Mouse (Mus musculus) embryo, embryonic 9.5 days (tissue): ENCODE data around the gene Pigz.

Source experiments
- DNase-seq: peaks from one replicate; pipeline ENCODE4 v3.0.0-alpha.2; 2017; ENCODE audit errors: extremely low spot score

The Pigz gene

GRCm38 (mm10) chr16:31933751-31934549, at the start of gene Pigz:
Pigz (plus strand) TSS chr16:31933851.
- DNase-seq, result peak; percentile 35

DNA sequence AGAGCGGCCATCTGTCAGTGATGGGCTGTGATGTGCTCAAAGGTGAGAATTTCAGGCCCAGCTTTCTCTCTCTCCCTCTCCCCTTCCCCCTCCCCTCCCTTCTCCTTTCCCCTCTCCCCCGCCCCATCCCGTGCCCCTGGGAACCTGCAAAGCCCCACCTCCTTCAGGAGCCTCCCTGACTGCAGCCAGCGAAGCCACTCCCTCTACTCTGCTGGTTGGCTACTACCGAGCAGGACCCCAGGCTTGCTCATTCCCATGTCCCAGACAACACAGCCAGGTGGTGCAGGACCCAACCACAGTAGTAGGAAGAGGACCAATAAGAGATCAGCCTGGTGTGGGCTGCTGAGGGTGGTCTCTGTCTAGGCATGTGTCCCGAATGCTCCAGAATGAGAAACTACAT, 49.7 kb upstream of the Pigz start:
- peak; percentile 28 for DNase-seq

DNA sequence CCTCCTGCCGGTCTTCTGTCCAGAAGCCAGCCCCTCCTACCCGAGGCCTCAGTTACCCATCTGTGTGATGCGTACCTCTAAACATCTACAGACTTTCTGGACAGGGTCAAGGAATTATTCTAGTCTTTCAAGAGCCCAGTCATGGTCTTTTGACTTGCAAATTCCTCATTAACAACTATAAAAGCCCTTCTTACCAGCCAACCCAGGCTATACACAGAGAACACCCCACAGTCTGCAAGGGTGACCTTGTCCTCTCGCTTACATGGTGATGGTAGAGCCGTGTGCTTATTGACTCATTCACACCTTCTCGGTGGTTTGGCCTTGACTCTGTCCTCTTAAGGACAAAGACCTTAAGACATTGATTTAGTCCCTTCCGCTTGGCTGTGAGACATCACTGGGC, 42.7 kb upstream of the Pigz start:
- no peak for DNase-seq

DNA sequence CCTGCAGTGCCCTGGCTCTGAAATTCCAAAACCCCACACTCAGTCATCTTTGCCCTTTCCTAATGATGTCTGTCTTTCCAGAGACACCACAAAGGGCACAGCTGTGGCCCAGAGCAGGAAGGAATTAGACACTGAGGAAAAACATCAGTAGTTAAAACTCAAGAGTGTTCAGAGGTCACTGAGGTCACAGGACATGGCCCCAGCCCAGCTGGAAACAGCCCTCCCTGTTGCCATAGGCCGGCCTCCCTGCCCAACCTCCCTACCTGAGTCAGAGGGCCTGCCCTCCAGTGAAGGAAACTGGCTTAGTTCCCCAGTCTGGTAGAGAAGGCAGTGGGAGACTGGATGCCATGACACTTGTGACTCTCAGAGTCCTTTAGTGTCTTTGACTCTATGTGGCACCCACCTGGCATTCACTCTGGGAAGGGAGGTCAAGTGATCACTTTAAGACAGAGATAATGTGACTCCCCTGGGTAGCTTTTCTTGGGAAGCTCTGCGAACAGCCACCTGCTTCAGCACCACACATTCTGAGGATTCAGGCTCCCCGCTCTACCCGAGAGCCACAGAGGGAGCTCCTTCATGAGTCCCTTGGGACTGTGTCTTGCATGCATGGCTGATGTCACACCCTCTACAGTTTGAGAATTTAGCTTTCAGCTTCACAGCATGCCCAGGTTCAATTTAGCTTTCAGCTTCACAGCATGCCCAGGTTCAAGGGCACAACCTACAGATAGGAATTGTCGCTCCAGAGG, 40.1 kb upstream of the Pigz start:
- DNase-seq, result peak; percentile 51

- DNase-seq, result peak; percentile 77
Observed at GRCm38 (mm10) chr16:31896971-31897774, 36.5 kb upstream of the Pigz start.

GRCm38 (mm10) chr16:31898546-31899326, 34.9 kb upstream of the Pigz start:
- no peak for DNase-seq

DNA sequence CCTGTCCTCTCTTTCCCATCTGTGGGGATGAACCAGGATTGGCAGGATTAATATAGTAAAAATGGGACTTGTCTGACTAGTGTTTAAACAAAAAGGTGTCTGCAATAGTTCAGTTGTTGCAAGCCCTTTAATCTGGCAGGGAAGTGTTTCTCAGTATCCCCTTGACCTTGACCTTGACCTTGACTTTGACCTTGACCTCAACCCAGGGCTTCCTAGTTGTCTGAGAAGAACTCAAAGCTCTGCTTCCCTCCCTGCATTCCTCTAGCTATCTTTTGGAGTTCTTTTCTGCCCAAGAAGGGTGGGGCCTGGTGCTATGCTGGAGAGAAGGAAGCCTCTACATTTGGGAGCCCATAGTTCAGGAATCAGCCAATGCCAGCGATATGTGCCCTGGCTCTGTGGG, 31.8 kb upstream of the Pigz start:
- no peak for DNase-seq

GRCm38 (mm10) chr16:31903239-31903638, 30.4 kb upstream of the Pigz start:
- DNase-seq, result no peak

GRCm38 (mm10) chr16:31905331-31905730, 28.3 kb upstream of the Pigz start:
- DNase-seq, result no peak

- DNase-seq, result no peak
Observed at GRCm38 (mm10) chr16:31905891-31906825, 27.5 kb upstream of the Pigz start.

DNA sequence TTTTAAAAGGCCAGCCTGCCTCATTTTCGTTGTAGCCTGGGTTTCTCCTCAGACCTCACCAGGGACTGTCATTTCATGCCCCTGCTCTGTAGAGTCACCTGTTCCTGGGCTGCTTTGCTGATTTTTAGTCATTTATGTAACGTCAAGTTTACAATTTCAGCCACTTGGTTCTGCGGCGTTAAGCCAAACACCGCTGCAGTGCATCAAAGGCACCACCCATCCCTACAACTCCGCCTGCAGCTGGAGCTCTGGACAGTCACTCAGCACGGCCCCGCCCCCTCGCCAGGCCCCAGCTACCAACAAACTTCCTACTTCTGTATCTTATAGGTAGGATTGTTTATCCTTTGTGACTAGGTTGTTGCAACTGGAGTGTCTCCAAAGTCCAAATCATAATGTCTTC, 26.8 kb upstream of the Pigz start:
- DNase-seq, result peak; percentile 28

- no peak for DNase-seq
Observed at GRCm38 (mm10) chr16:31908959-31909358, 24.7 kb upstream of the Pigz start.

DNA sequence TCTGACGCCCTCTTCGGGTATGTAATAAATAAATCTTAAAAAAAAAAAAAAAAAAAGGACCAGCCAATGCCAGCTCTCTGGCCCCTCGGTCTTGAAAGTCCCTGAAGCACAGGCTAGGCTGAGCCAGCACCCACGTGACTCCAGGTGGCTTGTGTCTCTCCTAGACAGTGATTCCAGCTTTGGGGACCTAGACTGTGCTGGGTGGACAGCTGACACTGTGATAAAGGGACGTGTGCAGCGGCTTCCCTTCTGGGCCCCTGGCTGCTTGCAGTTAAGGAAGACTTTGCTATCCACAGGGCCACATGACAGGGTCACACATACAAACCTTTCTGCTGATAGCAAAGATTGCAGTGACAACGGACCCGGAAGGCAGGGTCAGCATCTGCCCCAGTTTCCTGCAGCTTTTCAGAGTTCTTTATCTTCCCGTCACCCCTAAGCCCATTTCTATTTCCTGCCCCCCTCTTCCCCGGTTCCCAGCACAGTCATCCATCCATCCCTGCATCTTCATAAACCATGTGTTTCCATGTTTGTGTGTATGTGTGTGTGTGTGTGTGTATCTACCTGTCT, 23.3 kb upstream of the Pigz start:
- DNase-seq, result no peak

- no peak for DNase-seq
Observed at GRCm38 (mm10) chr16:31917776-31918175, 15.9 kb upstream of the Pigz start.

- peak; percentile 79 for DNase-seq
Observed at GRCm38 (mm10) chr16:31918248-31918724, 15.4 kb upstream of the Pigz start.

DNA sequence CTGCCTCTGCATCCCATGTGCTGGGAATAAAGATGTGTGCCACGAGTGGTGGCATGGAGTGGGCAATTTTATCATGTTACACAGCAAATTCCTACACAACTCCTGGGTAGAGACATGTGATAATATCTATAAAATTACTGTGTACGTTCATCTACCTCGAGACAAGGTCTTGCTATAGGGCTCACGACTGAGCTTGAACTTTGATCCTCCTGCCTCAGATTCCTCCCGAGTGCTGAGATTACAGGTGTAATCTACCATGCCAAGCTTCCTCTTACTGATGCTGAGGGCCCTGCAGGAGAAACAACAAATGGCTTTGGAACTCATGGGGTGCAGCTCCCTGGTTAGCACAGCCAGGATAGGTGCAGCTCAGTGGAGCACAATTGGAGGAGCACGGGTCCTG, 9.3 kb upstream of the Pigz start:
- no peak for DNase-seq

DNA sequence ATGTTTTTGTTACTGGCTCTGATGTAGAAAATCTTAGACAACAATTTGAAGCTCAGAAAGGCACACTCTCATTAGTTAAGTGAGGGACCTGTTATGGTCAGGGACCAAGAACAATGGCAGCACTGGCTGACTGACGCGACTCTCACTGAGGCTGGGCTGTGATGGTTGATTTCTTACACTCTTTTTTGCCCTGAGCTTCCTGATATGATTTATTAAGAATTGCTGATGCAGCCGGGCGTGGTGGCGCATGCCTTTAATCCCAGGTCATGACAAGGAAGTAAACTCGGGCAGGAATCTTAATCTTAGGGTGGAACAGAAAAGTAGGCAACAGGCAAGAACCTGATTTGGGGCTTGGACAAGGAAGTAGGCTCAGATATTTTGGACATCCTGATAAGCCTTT, 7.6 kb upstream of the Pigz start:
- no peak for DNase-seq

DNA sequence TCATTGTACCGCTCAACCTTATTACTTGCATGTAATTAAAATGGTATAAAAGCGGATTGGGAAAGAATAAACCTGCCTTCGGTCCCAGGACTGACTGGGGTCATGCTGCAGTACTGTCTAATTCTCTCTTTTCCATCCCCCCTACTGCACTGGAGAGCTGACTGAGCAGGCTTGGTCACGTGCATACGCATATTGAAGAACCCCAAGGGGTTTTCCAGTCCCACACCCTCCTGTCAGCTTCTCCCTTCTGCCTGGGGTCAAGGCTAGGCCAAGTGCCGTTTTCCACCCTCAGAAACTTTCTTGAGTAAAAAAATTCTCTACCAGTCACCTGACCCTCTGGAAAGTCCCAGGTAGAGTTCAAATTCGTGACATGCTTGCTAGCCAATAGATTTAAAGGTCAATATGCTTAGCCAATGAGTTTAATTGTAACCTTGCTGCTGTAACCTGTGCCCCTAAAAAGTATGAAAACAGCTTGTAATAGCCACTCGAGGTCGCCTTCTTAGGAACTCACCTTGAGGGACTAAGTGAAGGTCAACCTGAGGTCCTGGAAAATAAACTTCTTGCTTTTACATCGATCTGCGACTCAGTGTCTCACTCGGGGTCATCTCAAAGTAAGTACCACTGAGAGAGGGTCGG, 7.0 kb upstream of the Pigz start:
- no peak for DNase-seq

DNA sequence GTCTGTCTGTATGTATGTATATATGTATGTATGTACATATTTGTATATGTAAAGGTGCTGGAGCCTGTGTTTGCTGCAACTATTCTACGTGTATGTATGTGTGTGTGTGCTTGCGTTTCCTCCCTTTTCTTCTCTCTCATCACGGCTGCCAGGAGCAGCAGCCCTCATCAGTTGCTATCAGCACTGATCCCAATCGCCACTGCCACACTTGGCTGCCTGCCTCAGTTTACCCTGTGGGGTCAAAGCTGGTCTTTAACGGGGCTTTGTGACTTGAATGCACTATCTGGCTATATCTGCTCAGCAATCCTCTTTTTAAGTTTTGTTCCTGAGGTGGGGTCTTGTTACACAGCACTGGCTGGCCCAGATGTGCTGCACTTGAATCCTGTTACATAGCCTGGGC, 6.2 kb upstream of the Pigz start:
- DNase-seq, result no peak

- no peak for DNase-seq
Observed at GRCm38 (mm10) chr16:31931330-31931729, 2.3 kb upstream of the Pigz start.
